Mouse (Mus musculus): Measurements from ENCODE around the gene Ndufs7.

Gene Ndufs7

GRCm38 (mm10) chr10:80260642-80261584 lies 12.0 kb downstream of the Ndufs7 start, which contains the start of the genes Gamt and Dazap1:
Gamt (minus strand) TSS chr10:80261012.
Dazap1 (plus strand) TSS chr10:80261486.
- in situ Hi-C loops (cut with MboI; ENCODE audit: low sequenced_read_pairs), result no loop called here

DNA sequence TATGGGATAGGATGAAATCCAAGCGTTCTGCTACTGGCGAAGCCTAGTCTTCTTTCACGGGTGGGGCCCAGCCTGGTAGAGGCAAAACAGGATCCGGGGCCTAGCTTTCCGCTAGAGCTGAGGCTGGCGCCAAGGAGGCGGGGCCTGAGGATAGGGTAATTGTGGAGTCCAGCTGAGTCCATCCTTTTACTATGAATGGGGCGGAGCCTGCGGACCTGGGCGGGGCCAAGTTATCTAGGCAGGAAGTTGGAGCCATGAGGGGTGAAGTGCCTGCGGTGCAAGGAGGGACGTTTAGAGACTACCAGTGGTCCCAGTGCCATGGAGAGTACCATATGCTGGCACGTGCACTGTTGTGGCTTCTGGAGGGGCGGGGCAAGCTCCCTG lies 12.7 kb downstream of the Ndufs7 start:
- in situ Hi-C loops (cut with MboI; ENCODE audit: low sequenced_read_pairs), result no loop called here

- in situ Hi-C loops (cut with MboI; ENCODE audit: low sequenced_read_pairs), result no loop called here
These were observed 13.2 kb downstream of the Ndufs7 start for GRCm38 (mm10) chr10:80262169-80262568.

DNA sequence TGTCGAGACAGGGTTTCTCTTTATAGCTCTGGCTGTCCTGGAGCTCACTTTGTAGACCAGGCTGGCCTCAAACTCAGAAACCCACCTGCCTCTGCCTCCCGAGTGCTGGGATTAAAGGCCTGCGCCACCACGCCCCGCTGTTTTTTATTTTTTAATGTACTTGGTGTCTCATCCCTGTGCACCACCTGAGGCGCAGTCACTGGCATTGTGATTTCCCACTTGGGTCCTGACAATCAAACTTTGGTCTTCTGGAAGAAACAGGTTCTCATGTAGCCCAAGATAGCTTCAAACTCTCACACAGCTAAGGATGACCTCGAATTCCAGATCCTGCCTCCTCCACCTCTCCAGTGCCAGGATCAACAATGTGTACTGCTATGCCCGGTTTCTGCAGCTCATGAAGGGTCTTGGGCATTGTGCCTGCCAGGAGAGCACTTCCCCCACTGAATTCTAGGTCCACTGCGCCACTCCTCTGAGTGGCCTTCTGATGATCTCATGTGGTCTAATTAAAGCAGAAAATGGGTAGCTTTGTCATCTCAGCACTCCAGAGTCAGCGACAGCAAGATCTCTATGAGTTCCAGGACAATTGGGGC lies 13.9 kb downstream of the Ndufs7 start:
- in situ Hi-C loops (cut with MboI; ENCODE audit: low sequenced_read_pairs), result no loop called here

DNA sequence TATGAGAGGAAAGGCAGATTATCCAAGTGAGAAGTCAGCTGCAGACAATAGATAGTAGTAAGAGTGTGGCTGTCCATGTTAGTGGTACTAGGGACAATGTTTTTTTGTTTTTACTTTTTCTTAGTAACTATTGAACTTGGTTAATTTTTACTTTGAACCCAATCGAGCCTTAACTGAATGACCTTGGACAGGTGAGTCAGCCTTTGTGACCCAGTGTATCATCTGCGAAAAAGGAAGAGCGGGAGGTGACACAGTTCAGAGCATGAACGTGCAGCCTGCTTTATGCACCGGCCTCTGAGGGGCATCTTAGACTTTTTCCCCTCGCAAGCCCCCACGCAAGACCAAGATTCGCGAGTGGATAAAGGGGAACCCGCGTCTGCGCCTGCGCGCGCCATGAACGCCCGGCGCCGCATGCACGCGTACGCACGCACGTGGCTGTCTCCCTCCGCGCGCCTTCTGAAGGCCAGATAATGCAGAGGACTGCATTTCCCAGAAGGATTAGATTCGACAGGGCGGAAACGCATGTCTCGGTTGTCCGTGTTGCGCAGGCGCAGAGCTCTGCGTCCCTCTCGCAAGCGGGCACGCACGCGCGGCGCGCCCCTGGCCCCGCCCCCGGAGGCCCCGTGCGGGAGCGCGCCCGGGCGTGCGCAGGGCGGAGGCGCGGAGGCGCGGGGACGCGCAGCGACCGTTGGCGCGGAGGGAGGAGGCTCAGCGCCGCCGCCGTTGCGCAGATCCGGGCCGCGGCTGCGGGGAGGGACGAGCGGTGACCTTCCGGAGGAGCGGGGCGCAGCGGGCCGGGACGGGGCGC lies 15.6 kb downstream of the Ndufs7 start:
- in situ Hi-C loops (cut with MboI; ENCODE audit: low sequenced_read_pairs), result no loop called here

GRCm38 (mm10) chr10:80265149-80265486 lies 16.2 kb downstream of the Ndufs7 start:
- in situ Hi-C loops (cut with MboI; ENCODE audit: low sequenced_read_pairs), result no loop called here

DNA sequence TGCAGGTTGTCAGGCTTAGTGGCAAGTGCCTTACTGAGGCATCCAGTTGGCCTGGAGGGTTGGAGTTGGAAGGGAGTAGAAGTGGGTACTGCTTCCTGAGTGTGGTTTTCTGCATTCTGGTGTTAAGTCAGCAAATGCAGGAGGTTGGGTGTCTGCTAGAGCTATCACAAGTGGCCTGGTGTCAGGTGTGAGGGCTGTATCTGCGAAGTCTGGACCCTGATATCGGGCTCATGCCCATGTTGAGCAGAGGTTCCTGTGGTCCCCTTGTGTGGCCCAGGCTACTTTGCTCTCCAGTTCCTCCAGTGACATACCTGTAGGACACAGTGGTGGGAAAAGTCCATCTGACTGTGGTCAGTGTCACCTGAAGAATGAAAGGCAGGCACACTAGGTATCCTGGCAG lies 21.2 kb downstream of the Ndufs7 start:
- in situ Hi-C loops (cut with MboI; ENCODE audit: low sequenced_read_pairs), result no loop called here

GRCm38 (mm10) chr10:80270734-80271181 lies 21.8 kb downstream of the Ndufs7 start:
- in situ Hi-C loops (cut with MboI; ENCODE audit: low sequenced_read_pairs), result no loop called here

DNA sequence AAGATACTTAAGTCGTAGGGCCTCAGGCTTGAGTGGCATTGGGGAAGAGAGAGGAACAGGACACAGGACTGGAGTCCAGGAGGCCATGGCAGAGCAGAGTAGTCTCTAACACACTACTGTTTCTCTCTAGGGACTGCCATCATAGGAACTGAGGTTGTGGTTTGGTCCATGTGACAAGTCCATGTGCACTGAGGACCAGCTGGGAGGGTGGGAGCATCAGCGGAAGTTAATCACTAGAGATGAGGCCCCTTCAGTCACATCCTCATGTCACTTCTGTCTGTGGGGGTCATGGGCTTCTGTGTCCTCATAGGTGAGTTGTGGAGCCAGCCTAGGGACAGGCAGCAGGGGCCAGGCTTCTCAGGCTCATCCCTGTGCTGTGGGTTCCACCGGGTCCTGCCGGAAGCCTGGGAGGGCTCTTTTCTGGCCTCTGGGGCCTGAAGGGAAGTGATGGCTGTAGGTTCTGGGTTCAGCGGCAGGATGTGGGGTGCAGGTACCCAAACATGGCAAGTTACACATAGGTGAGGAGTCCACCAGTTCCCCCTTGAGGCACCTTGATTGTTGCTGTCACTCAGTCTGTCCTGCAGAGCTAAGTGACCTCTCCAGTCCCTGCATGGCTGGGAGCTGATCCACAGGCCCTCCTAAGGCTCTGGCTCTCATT lies 22.4 kb downstream of the Ndufs7 start:
- in situ Hi-C loops (cut with MboI; ENCODE audit: low sequenced_read_pairs), result no loop called here

DNA sequence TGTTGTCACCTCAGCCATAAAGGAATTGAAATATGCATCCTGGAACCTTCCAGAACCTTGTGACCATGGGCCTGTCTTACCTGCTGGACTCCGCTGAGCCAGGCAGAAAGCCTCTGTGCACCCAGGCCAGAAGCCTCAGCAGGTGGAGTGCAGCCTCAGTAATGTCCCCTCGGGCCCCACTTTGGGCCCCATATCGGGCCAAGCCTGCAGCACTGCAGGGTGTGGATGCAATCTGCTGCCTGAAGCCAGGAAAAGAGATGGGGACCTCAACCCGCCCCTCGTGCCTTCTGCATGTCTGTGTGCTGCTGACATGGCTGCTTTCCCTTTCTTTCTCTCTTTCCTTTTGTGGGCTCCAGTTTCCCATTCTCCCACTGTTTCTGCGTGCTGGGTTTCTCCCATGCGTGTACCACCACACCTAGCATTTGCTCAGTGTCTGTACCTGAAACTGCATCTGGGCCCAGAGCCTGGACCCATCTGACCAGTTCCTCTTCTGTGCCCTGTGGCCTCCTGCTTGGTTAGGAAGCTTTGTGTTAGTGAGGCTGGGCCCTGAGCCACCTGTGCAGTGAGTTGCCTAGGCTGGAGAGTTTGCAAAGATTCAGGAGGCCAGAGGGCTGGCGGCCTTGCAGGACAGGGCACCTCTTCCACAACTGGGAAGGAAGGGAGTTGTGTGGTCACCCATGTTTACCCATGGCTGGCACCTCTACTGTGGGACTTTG lies 23.1 kb downstream of the Ndufs7 start:
- in situ Hi-C loops (cut with MboI; ENCODE audit: low sequenced_read_pairs), result no loop called here

GRCm38 (mm10) chr10:80273847-80274246 lies 24.9 kb downstream of the Ndufs7 start:
- in situ Hi-C loops (cut with MboI; ENCODE audit: low sequenced_read_pairs), result no loop called here

GRCm38 (mm10) chr10:80276238-80276637 lies 27.3 kb downstream of the Ndufs7 start:
- in situ Hi-C loops (cut with MboI; ENCODE audit: low sequenced_read_pairs), result no loop called here

GRCm38 (mm10) chr10:80278390-80278789 lies 29.5 kb downstream of the Ndufs7 start:
- in situ Hi-C loops (cut with MboI; ENCODE audit: low sequenced_read_pairs), result no loop called here

- in situ Hi-C loops (cut with MboI; ENCODE audit: low sequenced_read_pairs), result no loop called here
These were observed 30.4 kb downstream of the Ndufs7 start for GRCm38 (mm10) chr10:80279273-80279672.

GRCm38 (mm10) chr10:80281304-80281703 lies 32.4 kb downstream of the Ndufs7 start:
- in situ Hi-C loops (cut with MboI; ENCODE audit: low sequenced_read_pairs), result no loop called here

DNA sequence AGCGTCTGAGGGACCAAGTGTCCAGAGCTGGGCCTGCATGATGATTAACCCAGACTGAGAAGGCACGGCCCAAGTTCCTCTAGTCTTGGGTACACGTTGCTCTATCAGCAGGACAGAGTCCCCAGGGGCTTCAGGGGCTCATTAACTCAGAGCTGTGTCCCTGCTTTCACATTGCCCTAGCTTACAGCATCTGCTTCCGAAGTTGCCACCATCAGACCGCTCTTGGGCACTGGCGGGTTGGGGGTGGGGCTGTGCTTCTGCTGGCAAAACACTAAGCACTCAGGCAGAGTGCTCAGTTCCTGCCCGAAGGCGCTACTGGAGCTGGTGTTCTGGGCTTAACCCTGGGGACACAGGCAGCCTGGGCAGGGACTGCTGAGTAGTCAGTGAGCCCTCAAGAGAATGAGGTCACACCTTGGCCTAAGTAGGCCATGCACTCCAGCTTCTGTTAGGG lies 33.0 kb downstream of the Ndufs7 start:
- in situ Hi-C loops (cut with MboI; ENCODE audit: low sequenced_read_pairs), result no loop called here

DNA sequence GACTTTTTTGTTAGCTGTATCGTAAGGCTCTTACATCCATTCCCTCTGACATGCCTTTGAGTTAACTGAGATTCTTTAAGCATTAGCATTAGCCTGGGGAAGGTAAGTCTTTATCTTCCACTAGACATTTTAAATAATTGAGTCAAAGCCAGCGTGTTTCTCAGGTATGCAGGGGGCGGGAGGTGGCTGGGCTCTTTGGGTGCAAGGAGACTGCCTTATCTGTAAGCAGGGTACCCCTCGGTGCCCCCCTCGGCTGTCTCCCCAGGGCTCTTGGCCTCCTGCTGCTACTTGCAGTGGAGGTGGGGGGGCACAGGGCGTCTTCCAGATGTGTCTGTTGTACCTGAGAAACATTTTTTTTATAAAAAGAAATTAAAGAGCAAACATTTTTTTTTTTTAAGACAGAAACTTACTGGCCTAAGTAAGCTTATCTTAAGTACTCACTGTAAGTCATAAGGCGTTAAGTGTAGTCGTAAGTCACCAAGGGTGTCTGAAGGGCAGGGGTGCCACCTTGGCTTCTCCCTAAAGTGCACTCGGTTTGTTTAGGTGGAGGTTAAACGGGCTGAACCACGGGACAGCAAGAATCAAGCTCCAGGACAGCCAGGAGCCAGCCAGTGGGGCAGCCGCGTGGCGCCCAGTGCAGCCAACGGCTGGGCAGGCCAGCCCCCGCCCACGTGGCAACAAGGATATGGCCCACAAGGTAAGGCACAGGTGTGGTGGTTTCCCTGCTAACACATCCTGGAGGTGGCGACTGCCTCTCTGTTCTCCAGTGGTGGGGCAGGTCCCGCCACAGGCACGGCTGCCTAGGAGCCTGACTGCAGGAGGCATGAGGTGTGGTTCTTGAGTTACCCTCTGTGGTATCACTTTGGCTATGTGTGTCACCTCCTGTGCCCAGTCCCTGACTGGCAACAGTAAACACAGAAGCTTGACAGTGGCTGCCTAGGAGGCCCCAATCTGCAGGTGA lies 33.8 kb downstream of the Ndufs7 start:
- in situ Hi-C loops (cut with MboI; ENCODE audit: low sequenced_read_pairs), result no loop called here

DNA sequence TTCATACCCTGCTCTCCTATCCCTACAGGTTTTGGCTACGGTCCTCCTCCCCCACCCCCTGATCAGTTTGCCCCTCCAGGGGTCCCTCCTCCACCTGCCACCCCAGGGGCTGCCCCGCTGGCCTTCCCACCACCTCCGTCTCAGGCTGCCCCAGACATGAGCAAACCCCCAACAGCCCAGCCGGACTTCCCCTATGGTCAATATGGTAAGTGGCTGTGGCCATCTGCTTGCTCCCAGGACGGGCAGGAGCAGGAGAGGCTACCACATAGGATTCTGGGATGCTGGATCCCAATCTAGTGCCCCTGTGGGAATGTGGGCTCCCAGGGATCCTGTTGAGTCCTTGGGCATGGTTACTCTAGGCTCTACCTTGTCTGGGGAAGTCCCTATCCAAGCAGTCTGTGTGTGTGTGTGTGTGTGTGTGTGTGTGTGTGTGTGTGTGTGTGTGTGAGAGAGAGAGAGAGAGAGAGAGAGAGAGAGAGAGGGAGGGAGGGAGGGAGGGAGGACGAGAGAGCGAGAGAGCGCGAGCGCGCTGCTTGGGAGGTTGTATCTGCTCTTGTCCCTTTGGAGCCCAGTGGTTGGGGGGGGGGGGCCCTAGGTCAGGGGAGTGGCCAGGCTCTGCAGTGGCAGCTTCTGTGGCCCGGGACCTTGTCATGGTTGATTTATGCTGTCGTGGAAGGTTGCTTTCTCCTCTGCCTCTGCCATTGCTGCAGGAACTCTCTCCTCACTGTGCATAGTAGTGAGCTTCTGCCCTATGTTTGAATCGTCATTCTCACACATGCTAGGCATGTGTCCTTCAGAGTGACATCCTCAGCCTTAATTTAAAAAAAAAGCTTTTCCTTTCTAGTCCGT lies 36.5 kb downstream of the Ndufs7 start:
- in situ Hi-C loops (cut with MboI; ENCODE audit: low sequenced_read_pairs), result no loop called here

Measured in CH12F3 (cell line).